Mouse (Mus musculus): ENCODE data around the gene Cdk2ap2.

GRCm38 (mm10) chr19:4142416-4143173 lies 45.6 kb downstream of the Cdk2ap2 start:
- no peak for TF ChIP-seq CTCF (IDR thresholded peaks at IDR 0.05; ENCODE audit: insufficient read depth, low read length)
- no peak for TF ChIP-seq POLR2A (IDR thresholded peaks at IDR 0.05; ENCODE audit: borderline replicate concordance, extremely low read depth, low read depth, low read length)
